Mouse (Mus musculus) cerebellum, adult 9-10 months (tissue): ENCODE results near the gene Sar1b.
"Not testable (repeated sequence)": the region's sequence is repeated elsewhere in the genome, so short reads cannot be mapped to it uniquely, and the experiment has no call there.

Source experiments
- DNase-seq: peaks from one replicate; pipeline ENCODE4 v3.0.0; 2022

The Sar1b gene

GRCm38 (mm10) chr11:51763213-51763907 is at the start of gene Sar1b, which contains the start of gene Sec24a:
TSS of gene Sar1b (plus strand) at chr11:51763687.
TSS of gene Sec24a (minus strand) at chr11:51763634.
- DNase-seq = peak; percentile 76

- no peak for DNase-seq
These were observed 42.4 kb upstream of the Sar1b start for GRCm38 (mm10) chr11:51721066-51721465.

- DNase-seq = no peak
These were observed 30.6 kb upstream of the Sar1b start for GRCm38 (mm10) chr11:51732883-51733282.

- DNase-seq = not testable (repeated sequence)
These were observed 29.3 kb upstream of the Sar1b start for GRCm38 (mm10) chr11:51734218-51734617.

GRCm38 (mm10) chr11:51738651-51739403 is 24.7 kb upstream of the Sar1b start:
- no peak for DNase-seq

- DNase-seq = no peak
These were observed 22.8 kb upstream of the Sar1b start for GRCm38 (mm10) chr11:51740701-51741100.

- DNase-seq = no peak
These were observed 17.4 kb upstream of the Sar1b start for GRCm38 (mm10) chr11:51746096-51746495.

GRCm38 (mm10) chr11:51751623-51752225 is 11.8 kb upstream of the Sar1b start:
- DNase-seq = not testable (repeated sequence)

GRCm38 (mm10) chr11:51755621-51756311 is 7.7 kb upstream of the Sar1b start:
- DNase-seq = peak; percentile 26

GRCm38 (mm10) chr11:51756352-51756771 is 7.1 kb upstream of the Sar1b start:
- DNase-seq = peak; percentile 91

- DNase-seq = no peak
These were observed 6.5 kb upstream of the Sar1b start for GRCm38 (mm10) chr11:51757023-51757422.

GRCm38 (mm10) chr11:51757625-51758024 is 5.9 kb upstream of the Sar1b start:
- DNase-seq = no peak

- not testable (repeated sequence) for DNase-seq
These were observed 5.3 kb upstream of the Sar1b start for GRCm38 (mm10) chr11:51758207-51758606.

GRCm38 (mm10) chr11:51759251-51759650 is 4.2 kb upstream of the Sar1b start:
- DNase-seq = no peak

- DNase-seq = no peak
These were observed 3.4 kb upstream of the Sar1b start for GRCm38 (mm10) chr11:51759941-51760657.

- DNase-seq = no peak
These were observed 2.2 kb upstream of the Sar1b start for GRCm38 (mm10) chr11:51761241-51761640.

GRCm38 (mm10) chr11:51763955-51764354 is 468 bp downstream of the Sar1b start:
- DNase-seq = no peak

- no peak for DNase-seq
These were observed 1.3 kb downstream of the Sar1b start for GRCm38 (mm10) chr11:51764816-51765215.

- DNase-seq = no peak
These were observed 4.2 kb downstream of the Sar1b start for GRCm38 (mm10) chr11:51767579-51768220.

GRCm38 (mm10) chr11:51768296-51768695 is 4.8 kb downstream of the Sar1b start:
- DNase-seq = no peak

GRCm38 (mm10) chr11:51775507-51775906 is 12.0 kb downstream of the Sar1b start:
- no peak for DNase-seq

- no peak for DNase-seq
These were observed 14.0 kb downstream of the Sar1b start for GRCm38 (mm10) chr11:51777478-51777877.
